Mouse (Mus musculus) hindbrain, embryonic 13.5 days (tissue): ENCODE data around the gene Wasf1. TPM values are rescaled to one million over a fixed set of nuclear protein-coding genes. Genes with fewer than 3 reads are reported as not detected.

Experiments used
- ATAC-seq: fragments of 200-750 bp; cut with Nextera tagmentation; 2 replicates; pipeline ENCODE4 v1.8.0; 2017; ENCODE audit warnings: moderate TSS enrichment; ENCODE audit not compliant: low FRiP score
- H3K27ac ChIP-seq: fragments of 300-500 bp; sonication (generic); 2 replicates; pipeline ENCODE4 v1.5.1; 2015; ENCODE audit warnings: inconsistent platforms, mild to moderate bottlenecking, moderate library complexity
- H3K27me3 ChIP-seq: fragments of 300-500 bp; sonication (generic); 2 replicates; pipeline ENCODE4 v1.6.1; 2015; ENCODE audit warnings: mild to moderate bottlenecking, inconsistent platforms
- H3K36me3 ChIP-seq: fragments of 300-500 bp; sonication (generic); 2 replicates; pipeline ENCODE4 v1.6.1; 2015; ENCODE audit warnings: mild to moderate bottlenecking, inconsistent platforms
- H3K4me1 ChIP-seq: fragments of 300-500 bp; sonication (generic); replicated peaks from 2 replicates; pipeline ENCODE4 v1.6.1; 2015; ENCODE audit warnings: inconsistent platforms
- H3K4me2 ChIP-seq: fragments of 300-500 bp; sonication (generic); 2 replicates; pipeline ENCODE4 v1.6.1; 2015; ENCODE audit warnings: inconsistent platforms, mild to moderate bottlenecking, moderate library complexity
- H3K4me3 ChIP-seq: fragments of 300-500 bp; sonication (generic); 2 replicates; pipeline ENCODE4 v1.5.1; 2015; ENCODE audit warnings: mild to moderate bottlenecking, inconsistent platforms
- H3K9ac ChIP-seq: fragments of 300-500 bp; sonication (generic); 2 replicates; pipeline ENCODE4 v1.6.1; 2015; ENCODE audit warnings: mild to moderate bottlenecking, inconsistent platforms
- H3K9me3 ChIP-seq: fragments of 300-500 bp; sonication (generic); 2 replicates; pipeline ENCODE4 v1.6.1; 2016; ENCODE audit warnings: inconsistent platforms
- WGBS: fragments of 180-500 bp; shearing (Covaris S2); methylation state at CpG from one replicate; pipeline ENCODE4 v1.1.7; 2015; 5-methylcytosine and 5-hydroxymethylcytosine counted together
- polyA plus RNA-seq: library from polyadenylated mRNA; unstranded; fragments of >200 nt; fragmentation: Nextera tagmentation; extraction: Ambion mirVana; gene quantifications from 2 replicates; pipeline ENCODE4 v1.2.1, GENCODE M21; 2015

Gene Wasf1
- polyA plus RNA-seq, 1 experiment from 2014 or later, result 91.6 TPM

- Histone ChIP-seq H3K9me3 (no peaks in the 10 kb centered on the region), H3K27me3 (no peaks in the 10 kb centered on the region), H3K9ac (no peak overlapping the region), H3K4me1 (no peaks in the 10 kb centered on the region), H3K36me3 (peaks cover 4% of the 10 kb centered on the region; the same call in 1 of the 2 replicates), H3K27ac (no peak overlapping the region), H3K4me2 (no peak overlapping the region), H3K4me3 (no peak overlapping the region)
- 93% methylated on average over 2 of the region's 2 CpGs for WGBS
- no peak for ATAC-seq
Measured at GRCm38 (mm10) chr10:40871301-40871700, 12.0 kb upstream of the Wasf1 start.

- no peaks in the 10 kb centered on the region for H3K27me3 ChIP-seq
- H3K4me1 ChIP-seq, result no peaks in the 10 kb centered on the region
- no peak overlapping the region for H3K4me2 ChIP-seq
- H3K27ac ChIP-seq, result no peak overlapping the region
- ATAC-seq, result no peak
- H3K9me3 ChIP-seq, result no peaks in the 10 kb centered on the region
- WGBS, result 89% methylated on average over 2 of the region's 2 CpGs
- no peak overlapping the region for H3K4me3 ChIP-seq
- no peak overlapping the region for H3K9ac ChIP-seq
- peaks cover 4% of the 10 kb centered on the region; the same call in 1 of the 2 replicates for H3K36me3 ChIP-seq
Measured at GRCm38 (mm10) chr10:40872052-40872451, 11.2 kb upstream of the Wasf1 start.

GRCm38 (mm10) chr10:40878246-40878645 is 5.0 kb upstream of the Wasf1 start:
- no peak overlapping the region for H3K9ac ChIP-seq
- H3K4me3 ChIP-seq, result no peak overlapping the region
- no peak overlapping the region for H3K27ac ChIP-seq
- H3K36me3 ChIP-seq, result no peaks in the 10 kb centered on the region; the same call in 1 of the 2 replicates
- no peak overlapping the region for H3K4me2 ChIP-seq
- no peaks in the 10 kb centered on the region for H3K27me3 ChIP-seq
- ATAC-seq, result no peak
- WGBS, result 94% methylated on average over 3 of the region's 3 CpGs
- peaks cover 29% of the 10 kb centered on the region for H3K4me1 ChIP-seq
- H3K9me3 ChIP-seq, result no peaks in the 10 kb centered on the region

- WGBS, result 92% methylated on average over 9 of the region's 9 CpGs
Measured at GRCm38 (mm10) chr10:40879969-40880368, 3.3 kb upstream of the Wasf1 start.

GRCm38 (mm10) chr10:40881236-40881635 is 2.0 kb upstream of the Wasf1 start:
- Histone ChIP-seq H3K4me3 (no peak overlapping the region), H3K9ac (peak overlapping the region; percentile 49; the same call in 1 of the 2 replicates), H3K4me1 (peaks cover 29% of the 10 kb centered on the region), H3K4me2 (0 out of 2 replicates have a peak overlapping the region, but pooled peaks have one; percentile 70), H3K27me3 (no peaks in the 10 kb centered on the region), H3K36me3 (no peaks in the 10 kb centered on the region; the same call in 1 of the 2 replicates), H3K27ac (no peak overlapping the region), H3K9me3 (no peaks in the 10 kb centered on the region)
- ATAC-seq, result no peak
- 66% methylated on average over 3 of the region's 3 CpGs for WGBS

More at GRCm38 (mm10) chr10:40879969-40880368, 3.3 kb upstream of the Wasf1 start:
- H3K4me3 ChIP-seq, result no peak overlapping the region
- no peaks in the 10 kb centered on the region for H3K9me3 ChIP-seq
- H3K4me2 ChIP-seq, result no peak overlapping the region
- no peaks in the 10 kb centered on the region for H3K27me3 ChIP-seq
- H3K4me1 ChIP-seq, result peaks cover 29% of the 10 kb centered on the region
- no peak overlapping the region for H3K9ac ChIP-seq
- no peaks in the 10 kb centered on the region; the same call in 1 of the 2 replicates for H3K36me3 ChIP-seq
- ATAC-seq, result no peak
- H3K27ac ChIP-seq, result no peak overlapping the region

- Histone ChIP-seq H3K27me3 (no peaks in the 10 kb centered on the region), H3K36me3 (no peaks in the 10 kb centered on the region; the same call in 1 of the 2 replicates), H3K4me1 (peaks cover 31% of the 10 kb centered on the region), H3K27ac (peak overlapping the region; percentile 85), H3K4me3 (peak overlapping the region; percentile 92), H3K9me3 (no peaks in the 10 kb centered on the region), H3K9ac (peak overlapping the region; percentile 91), H3K4me2 (peak overlapping the region; percentile 70)
- WGBS, result 16% methylated on average over 9 of the region's 9 CpGs
- no peak for ATAC-seq
Measured at GRCm38 (mm10) chr10:40882333-40882732, 942 bp upstream of the Wasf1 start.

- H3K27me3 ChIP-seq, result no peaks in the 10 kb centered on the region
- no peaks in the 10 kb centered on the region; the same call in 1 of the 2 replicates for H3K36me3 ChIP-seq
- peak overlapping the region; percentile 98 for H3K9ac ChIP-seq
- H3K27ac ChIP-seq, result peak overlapping the region; percentile 99
- peak; percentile 92 for ATAC-seq
- peaks cover 33% of the 10 kb centered on the region for H3K4me1 ChIP-seq
- whole genome bisulfite sequencing, result under 1% methylated on average over 64 of the region's 87 CpGs
- peak overlapping the region; percentile 59 for H3K4me2 ChIP-seq
- peak overlapping the region; percentile 92 for H3K4me3 ChIP-seq
- H3K9me3 ChIP-seq, result no peaks in the 10 kb centered on the region
Measured at GRCm38 (mm10) chr10:40883644-40884278, 486 bp downstream of the Wasf1 start.

- ATAC-seq, result peak; percentile 6
- no peaks in the 10 kb centered on the region for H3K27me3 ChIP-seq
- no peaks in the 10 kb centered on the region; the same call in 1 of the 2 replicates for H3K36me3 ChIP-seq
- under 1% methylated on average over 40 of the region's 40 CpGs for WGBS
- H3K4me2 ChIP-seq, result peak overlapping the region; percentile 59
- peak overlapping the region; percentile 99 for H3K27ac ChIP-seq
- H3K4me1 ChIP-seq, result peaks cover 30% of the 10 kb centered on the region
- peak overlapping the region; percentile 98 for H3K9ac ChIP-seq
- H3K9me3 ChIP-seq, result no peaks in the 10 kb centered on the region
- H3K4me3 ChIP-seq, result peak overlapping the region; percentile 92
Measured at GRCm38 (mm10) chr10:40884279-40884806, 1.1 kb downstream of the Wasf1 start.

- Histone ChIP-seq H3K4me1 (peaks cover 21% of the 10 kb centered on the region), H3K27me3 (no peaks in the 10 kb centered on the region), H3K4me2 (peak overlapping the region; percentile 50), H3K9ac (no peak overlapping the region; the same call in 1 of the 2 replicates), H3K9me3 (no peaks in the 10 kb centered on the region), H3K36me3 (no peaks in the 10 kb centered on the region), H3K4me3 (peak overlapping the region; percentile 30), H3K27ac (no peak overlapping the region)
- ATAC-seq, result no peak
- WGBS, result 51% methylated on average over 7 of the region's 7 CpGs
Measured at GRCm38 (mm10) chr10:40885432-40885831, 2.2 kb downstream of the Wasf1 start.

- Histone ChIP-seq H3K9ac (no peak overlapping the region), H3K27me3 (no peaks in the 10 kb centered on the region), H3K4me3 (no peak overlapping the region), H3K9me3 (no peaks in the 10 kb centered on the region), H3K36me3 (no peaks in the 10 kb centered on the region), H3K4me1 (peaks cover 3% of the 10 kb centered on the region), H3K27ac (no peak overlapping the region), H3K4me2 (no peak overlapping the region)
- no peak for ATAC-seq
- WGBS, result 60% methylated on average over 2 of the region's 2 CpGs
Measured at GRCm38 (mm10) chr10:40887316-40887715, 4.0 kb downstream of the Wasf1 start.

- ATAC-seq, result no peak
- H3K4me3 ChIP-seq, result no peak overlapping the region
- no peaks in the 10 kb centered on the region for H3K27me3 ChIP-seq
- WGBS, result 86% methylated on average over 4 of the region's 4 CpGs
- peaks cover 3% of the 10 kb centered on the region for H3K4me1 ChIP-seq
- H3K4me2 ChIP-seq, result no peak overlapping the region
- no peaks in the 10 kb centered on the region for H3K36me3 ChIP-seq
- H3K27ac ChIP-seq, result no peak overlapping the region
- H3K9ac ChIP-seq, result no peak overlapping the region
- H3K9me3 ChIP-seq, result no peaks in the 10 kb centered on the region
Measured at GRCm38 (mm10) chr10:40889146-40889545, 5.9 kb downstream of the Wasf1 start.

- Histone ChIP-seq H3K36me3 (no peaks in the 10 kb centered on the region), H3K4me2 (no peak overlapping the region), H3K27ac (no peak overlapping the region), H3K27me3 (no peaks in the 10 kb centered on the region), H3K4me3 (no peak overlapping the region), H3K9me3 (no peaks in the 10 kb centered on the region), H3K4me1 (peaks cover 20% of the 10 kb centered on the region), H3K9ac (no peak overlapping the region)
- ATAC-seq, result 0 out of 2 replicates have a peak, but pooled peaks have one; percentile 21
- WGBS, result 92% methylated on average over 12 of the region's 12 CpGs
Measured at GRCm38 (mm10) chr10:40895765-40896164, 12.5 kb downstream of the Wasf1 start.
